Mouse (Mus musculus) kidney, postnatal 14 days (tissue): ENCODE results near the gene Scn8a.
"Not testable (repeated sequence)": the region's sequence is repeated elsewhere in the genome, so short reads cannot be mapped to it uniquely, and the experiment has no call there.

Source experiments
- DNase-seq: peaks from one replicate; pipeline ENCODE4 v3.0.0; 2022; ENCODE audit warnings: mixed read lengths

Scn8a gene

GRCm38 (mm10) chr15:100869558-100869957 is at the start of gene Scn8a:
Gene Scn8a (plus strand): TSS chr15:100869858.
- no peak for DNase-seq

- peak; percentile 64 for DNase-seq
Measured at GRCm38 (mm10) chr15:100821824-100822223, 47.8 kb upstream of the Scn8a start.

GRCm38 (mm10) chr15:100822370-100822769 is 47.3 kb upstream of the Scn8a start:
- not testable (repeated sequence) for DNase-seq

GRCm38 (mm10) chr15:100825249-100825856 is 44.3 kb upstream of the Scn8a start:
- DNase-seq: no peak

GRCm38 (mm10) chr15:100826076-100826475 is 43.6 kb upstream of the Scn8a start:
- DNase-seq: no peak

GRCm38 (mm10) chr15:100829775-100830174 is 39.9 kb upstream of the Scn8a start:
- no peak for DNase-seq

GRCm38 (mm10) chr15:100830682-100831081 is 39.0 kb upstream of the Scn8a start:
- no peak for DNase-seq

- no peak for DNase-seq
Measured at GRCm38 (mm10) chr15:100832144-100832543, 37.5 kb upstream of the Scn8a start.

GRCm38 (mm10) chr15:100832784-100833183 is 36.9 kb upstream of the Scn8a start:
- DNase-seq: no peak

GRCm38 (mm10) chr15:100836729-100837128 is 32.9 kb upstream of the Scn8a start:
- DNase-seq: no peak

- DNase-seq: peak; percentile 70
Measured at GRCm38 (mm10) chr15:100838607-100839207, 31.0 kb upstream of the Scn8a start.

- no peak for DNase-seq
Measured at GRCm38 (mm10) chr15:100844336-100844735, 25.3 kb upstream of the Scn8a start.

- DNase-seq: peak; percentile 79
Measured at GRCm38 (mm10) chr15:100845049-100845879, 24.4 kb upstream of the Scn8a start.

GRCm38 (mm10) chr15:100847193-100847592 is 22.5 kb upstream of the Scn8a start:
- DNase-seq: no peak

- no peak for DNase-seq
Measured at GRCm38 (mm10) chr15:100857586-100857985, 12.1 kb upstream of the Scn8a start.

- no peak for DNase-seq
Measured at GRCm38 (mm10) chr15:100860856-100861255, 8.8 kb upstream of the Scn8a start.

- no peak for DNase-seq
Measured at GRCm38 (mm10) chr15:100865556-100865955, 4.1 kb upstream of the Scn8a start.

GRCm38 (mm10) chr15:100870001-100870774 is 530 bp downstream of the Scn8a start:
- DNase-seq: peak; percentile 67

GRCm38 (mm10) chr15:100870775-100871106 is 1.1 kb downstream of the Scn8a start:
- DNase-seq: peak; percentile 54

- no peak for DNase-seq
Measured at GRCm38 (mm10) chr15:100871107-100872011, 1.7 kb downstream of the Scn8a start.

GRCm38 (mm10) chr15:100873155-100873554 is 3.5 kb downstream of the Scn8a start:
- peak; percentile 88 for DNase-seq

GRCm38 (mm10) chr15:100879073-100879472 is 9.4 kb downstream of the Scn8a start:
- DNase-seq: no peak
